Comparison of ENCODE assay signal across 10 mouse cellular contexts in genomic region chrX:94548227-94548626, GRCm38 (mm10). TPM values are rescaled to one million over a fixed set of nuclear protein-coding genes. Genes with fewer than 3 reads are reported as not detected.
DNase-seq lines count a peak whose midpoint lies in the region; ATAC-seq and TF ChIP-seq lines count a peak whose summit lies in the region.
"Had no signal": no experiment of that assay in that cellular context is flagged by ENCODE, and none has a peak within 500 bp of the region (broad histone marks: within the 10 kb centered on the region; RNA-seq: fewer than 3 reads in every experiment).

No protein-coding gene starts in this region.

- H3K9ac ChIP-seq in stomach, postnatal 0 days (ENCODE audit: low read length): no peak overlapping the region

- H3K9me3 ChIP-seq in stomach, postnatal 0 days (ENCODE audit: control insufficient read depth, low read length): no peaks in the 10 kb centered on the region

- H3K4me1 ChIP-seq in stomach, postnatal 0 days (replicated peaks; ENCODE audit: control insufficient read depth, insufficient read depth): no peaks in the 10 kb centered on the region

- TF ChIP-seq EP300 in stomach, postnatal 0 days (optimal IDR thresholded peaks at IDR 0.05): no peak

- H3K27ac ChIP-seq in stomach, postnatal 0 days (replicated peaks): no peak overlapping the region

- ATAC-seq in stomach, postnatal 0 days (ENCODE audit: low FRiP score, low TSS enrichment): no peak

- H3K27me3 ChIP-seq in stomach, postnatal 0 days (ENCODE audit: control insufficient read depth, insufficient read depth, low read length): no peaks in the 10 kb centered on the region

- peak; percentile 47 for TF ChIP-seq CTCF in stomach, postnatal 0 days (IDR thresholded peaks at IDR 0.05; ENCODE audit: low read depth)

- no peaks in the 10 kb centered on the region for H3K36me3 ChIP-seq in stomach, postnatal 0 days (ENCODE audit: control insufficient read depth, insufficient read depth, low read length)

- WGBS in stomach, postnatal 0 days: 56% methylated on average over 3 of the region's 3 CpGs

- peak; percentile 10 to 16 for DNase-seq in cerebellum, postnatal 10 days
- DNase-seq in cerebellum, adult 9-10 months: no peak
- peak; percentile 4 to 22 for DNase-seq in kidney, postnatal 36 days
- DNase-seq in kidney, postnatal 14 days: no peak
- peak; percentile 11 for DNase-seq in thymus, postnatal 4 days
- DNase-seq in thymus, postnatal 36 days: no peak
- no peak for DNase-seq in stomach, postnatal 0 days (ENCODE audit: low spot score)
- no peak for DNase-seq in B cell, adult 2 months
- DNase-seq: layer of hippocampus, adult 9-11 months had no signal

- no peak overlapping the region for H3K4me2 ChIP-seq in stomach, postnatal 0 days (replicated peaks; ENCODE audit: low read depth)

- no peak overlapping the region for H3K4me3 ChIP-seq in stomach, postnatal 0 days (ENCODE audit: low read depth, low read length)
- H3K4me3 ChIP-seq: erythroblast, embryonic 14.5 days had no signal

RNA-seq across cellular contexts. Expression of gene Maged1, which starts 6.3 kb away (rescaled TPM):
- polyA plus RNA-seq in stomach, postnatal 0 days (2015; fragmentation: Nextera tagmentation; extraction: Ambion mirVana): 175 and 179 TPM in 2 replicates

Comparison
In these comparisons a context has a peak if more than half of its experiments do, and no peak if none do; other contexts are left out.
1. DNase-seq: peak in cerebellum, postnatal 10 days (2 of 2), kidney, postnatal 36 days (2 of 2) and thymus, postnatal 4 days (single experiment); none in cerebellum, adult 9-10 months (single experiment), kidney, postnatal 14 days (single experiment), thymus, postnatal 36 days (0 of 2), stomach, postnatal 0 days (single experiment) and B cell, adult 2 months (0 of 2).